Mouse (Mus musculus) ES-E14 (cell line): ENCODE measurements around the gene Snx33. TPM values are rescaled to one million over a fixed set of nuclear protein-coding genes. Genes with fewer than 3 reads are reported as not detected.

Experiments
- DNase-seq: peaks from one replicate; pipeline ENCODE4 v3.0.0-alpha.2; 2013; ENCODE audit warnings: low read depth, low spot score
- H3K27ac ChIP-seq: 2 replicates; pipeline ENCODE4 v1.5.1; 2012; ENCODE audit warnings: low read depth, mild to moderate bottlenecking, low read length, moderate library complexity, mixed read lengths; ENCODE audit not compliant: poor library complexity, insufficient read depth, severe bottlenecking
- H3K36me3 ChIP-seq: 2 replicates; pipeline ENCODE4 v1.6.1; 2012; ENCODE audit warnings: mild to moderate bottlenecking, low read length, moderate library complexity, mixed read lengths; ENCODE audit not compliant: control insufficient read depth, poor library complexity, insufficient read depth, severe bottlenecking
- H3K4me1 ChIP-seq, 2 experiments: fragments of 150-350 bp in 1 of 2; sonication (generic) in 1 of 2; 2 replicates each; pipeline ENCODE4 v1.6.1; 2012; ENCODE audit warnings: low read length in 2 of 2, mild to moderate bottlenecking in 1 of 2, mixed read lengths in 1 of 2; ENCODE audit not compliant: control insufficient read depth in 2 of 2, insufficient read depth in 2 of 2, poor library complexity in 1 of 2
- H3K4me3 ChIP-seq, 2 experiments: fragments of 150-350 bp in 1 of 2; sonication (generic) in 1 of 2; 2 replicates each; pipeline ENCODE4 v1.5.1; 2012; ENCODE audit warnings: low read length in 2 of 2, low read depth in 1 of 2, mild to moderate bottlenecking in 1 of 2, mixed read lengths in 1 of 2; ENCODE audit not compliant: insufficient read depth in 1 of 2, poor library complexity in 1 of 2, severe bottlenecking in 1 of 2
- H3K9ac ChIP-seq: 2 replicates; pipeline ENCODE4 v1.6.1; 2012; ENCODE audit warnings: low read depth, mild to moderate bottlenecking, low read length, mixed read lengths; ENCODE audit not compliant: poor library complexity, insufficient read depth, severe bottlenecking
- H3K9me3 ChIP-seq: fragments of 150-350 bp; sonication (generic); 2 replicates; pipeline ENCODE4 v1.6.1; 2012; ENCODE audit warnings: low read depth, mild to moderate bottlenecking, low read length; ENCODE audit not compliant: control insufficient read depth, insufficient read depth
- CHD2 ChIP-seq: IDR thresholded peaks from 2 replicates; pipeline ENCODE4 v1.6.1; 2014; ENCODE audit warnings: mild to moderate bottlenecking, low read depth, low read length, inconsistent platforms
- HCFC1 ChIP-seq: IDR thresholded peaks from 2 replicates; pipeline ENCODE4 v1.6.1; 2012; ENCODE audit warnings: low read length, inconsistent platforms, borderline replicate concordance; ENCODE audit not compliant: insufficient read depth
- MAFK ChIP-seq: IDR thresholded peaks from 2 replicates; pipeline ENCODE4 v1.6.1; 2014; ENCODE audit warnings: mild to moderate bottlenecking, low read depth, low read length, inconsistent platforms; ENCODE audit not compliant: insufficient read depth
- ZC3H11A ChIP-seq: IDR thresholded peaks from 2 replicates; pipeline ENCODE4 v1.6.1; 2012; ENCODE audit warnings: low read depth, mild to moderate bottlenecking, inconsistent platforms, low read length, borderline replicate concordance
- ZNF384 ChIP-seq: IDR thresholded peaks from 2 replicates; pipeline ENCODE4 v1.6.1; 2012; ENCODE audit warnings: low read depth, low read length, inconsistent platforms
- in situ Hi-C, 2 experiments: fragments of 600-800 bp; cut with MboI; formaldehyde crosslinking; loops; one replicate each; pipeline ENCODE4 v1.15.1; 2025; ENCODE audit warnings: low sequenced_read_pairs in 2 of 2, inconsistent platforms in 1 of 2; ENCODE audit not compliant: unreplicated experiment in 2 of 2
- total RNA-seq: library from RNA; depleted of rRNA; stranded (reverse); fragments of 300-350 nt; gene quantifications from 2 replicates; pipeline ENCODE4 v1.2.3, GENCODE M21; 2012

Snx33 gene
- total RNA-seq, 1 experiment = 4.1 TPM

DNA sequence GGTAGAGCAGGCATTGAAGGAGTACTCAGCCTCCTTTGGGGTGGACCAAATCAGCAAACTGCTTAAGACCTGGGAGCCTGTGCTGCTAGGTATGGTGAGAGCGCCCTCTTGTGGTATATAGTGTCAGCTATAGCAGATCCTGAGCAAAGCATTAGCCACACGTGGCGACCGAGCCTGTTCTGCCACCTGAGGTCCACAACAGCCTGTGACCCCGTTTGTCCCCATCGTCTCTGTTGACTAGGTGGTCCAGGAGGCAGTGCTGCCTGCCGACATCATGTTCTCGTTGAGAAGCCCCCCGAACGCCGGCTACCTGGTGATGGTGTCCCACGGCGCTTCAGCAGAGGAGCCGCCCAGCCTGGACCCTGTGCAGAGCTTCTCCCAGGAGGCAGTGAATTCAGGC lies 38.4 kb downstream of the Snx33 start:
- peak overlapping the region; percentile 49 to 62; a peak in 3 of 4 replicates for H3K4me3 ChIP-seq
- H3K27ac ChIP-seq = no peak overlapping the region
- H3K4me1 ChIP-seq = peaks cover 0 to 17% of the 10 kb centered on the region in 2 experiments; a peak in 2 of 4 replicates
- no peaks in the 10 kb centered on the region for H3K9me3 ChIP-seq
- peak overlapping the region; percentile 64; the same call in 1 of the 2 replicates for H3K9ac ChIP-seq
- in situ Hi-C loops = loop anchor here in 1 of 2 experiments (10.0 kb wide), 1 partner anchor 325 kb away; no protein-coding TSS in a partner anchor
- 0 out of 2 replicates have a peak, but pooled peaks have one; percentile 26 for TF ChIP-seq ZC3H11A
- TF ChIP-seq MAFK = no peak
- TF ChIP-seq ZNF384 = no peak
- no peak for TF ChIP-seq HCFC1
- no peak for TF ChIP-seq CHD2
- no peaks in the 10 kb centered on the region for H3K36me3 ChIP-seq
- peak; percentile 84 for DNase-seq

DNA sequence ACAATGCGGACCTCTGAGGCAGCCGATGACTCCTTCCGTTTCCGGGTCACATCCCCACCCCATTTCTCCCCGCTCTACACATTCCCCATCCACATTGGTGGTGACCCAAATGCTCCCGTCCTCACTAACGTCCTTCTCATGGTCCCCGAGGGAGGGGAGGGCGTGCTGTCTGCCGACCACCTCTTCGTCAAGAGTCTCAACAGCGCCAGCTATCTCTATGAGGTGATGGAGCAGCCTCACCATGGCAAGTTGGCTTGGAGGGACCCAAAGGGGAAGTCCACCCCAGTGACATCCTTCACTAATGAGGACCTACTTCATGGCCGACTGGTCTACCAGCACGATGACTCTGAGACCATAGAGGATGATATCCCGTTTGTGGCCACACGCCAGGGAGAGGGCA lies 40.6 kb downstream of the Snx33 start:
- no peak overlapping the region for H3K27ac ChIP-seq
- H3K36me3 ChIP-seq = no peaks in the 10 kb centered on the region
- H3K9ac ChIP-seq = no peak overlapping the region
- H3K4me1 ChIP-seq = peaks cover 0 to 3% of the 10 kb centered on the region in 2 experiments; a peak in 1 of 4 replicates
- TF ChIP-seq MAFK (no peak), CHD2 (no peak), HCFC1 (no peak), ZC3H11A (no peak), ZNF384 (no peak)
- H3K4me3 ChIP-seq = no peak overlapping the region
- DNase-seq = no peak
- in situ Hi-C loops = no loop called here
- no peaks in the 10 kb centered on the region for H3K9me3 ChIP-seq

- Histone ChIP-seq H3K27ac (no peak overlapping the region), H3K4me3 (no peak overlapping the region), H3K4me1 (peaks cover 0 to 1% of the 10 kb centered on the region in 2 experiments; a peak in 1 of 4 replicates), H3K9ac (no peak overlapping the region), H3K9me3 (no peaks in the 10 kb centered on the region), H3K36me3 (no peaks in the 10 kb centered on the region)
- in situ Hi-C loops = no loop called here
- no peak for TF ChIP-seq HCFC1
- no peak for TF ChIP-seq ZNF384
- no peak for TF ChIP-seq MAFK
- TF ChIP-seq CHD2 = no peak
- no peak for TF ChIP-seq ZC3H11A
- no peak for DNase-seq
These were observed 41.6 kb downstream of the Snx33 start for GRCm38 (mm10) chr9:56886601-56887000.

- in situ Hi-C loops = no loop called here
These were observed 42.1 kb downstream of the Snx33 start for GRCm38 (mm10) chr9:56886113-56886512.

More at GRCm38 (mm10) chr9:56886113-56886512, 42.1 kb downstream of the Snx33 start:
- no peak for DNase-seq
- Histone ChIP-seq H3K27ac (no peak overlapping the region), H3K9ac (no peak overlapping the region), H3K9me3 (no peaks in the 10 kb centered on the region), H3K36me3 (no peaks in the 10 kb centered on the region), H3K4me1 (no peaks in the 10 kb centered on the region), H3K4me3 (no peak overlapping the region)
- TF ChIP-seq CHD2 (no peak), MAFK (no peak), ZNF384 (no peak), ZC3H11A (no peak), HCFC1 (no peak)
